Mouse (Mus musculus): ENCODE measurements at regions not wholly inside any gene's neighbourhood (a gene's known extent, or its start where the extent isn't known, plus 50 kb on each side); places are given as distances from the start of the nearest gene placed in this dataset.

DNA sequence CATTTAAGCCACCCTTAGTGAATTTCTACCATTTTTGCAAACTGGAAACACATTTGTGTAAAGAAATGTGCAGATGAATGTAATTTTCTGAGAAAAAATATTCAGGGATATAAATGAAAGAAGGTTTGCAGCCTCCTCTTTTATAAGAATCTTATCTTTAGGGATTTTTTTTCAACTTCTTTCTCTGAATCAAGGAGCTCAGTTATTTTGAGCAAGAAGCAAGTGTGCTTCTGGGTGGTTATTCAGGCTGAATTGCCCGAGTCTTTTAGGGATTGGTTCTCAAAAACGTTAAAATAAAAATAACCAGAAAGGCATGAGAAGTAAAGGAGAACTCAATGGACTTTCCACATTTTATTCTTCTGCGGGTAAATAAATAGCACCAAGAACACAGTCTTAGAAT, 666.0 kb upstream of the Map3k7 start:
- TF ChIP-seq CTCF (IDR thresholded peaks at IDR 0.05; ENCODE audit: low read depth): no peak
- no peak for TF ChIP-seq EP300 (IDR thresholded peaks at IDR 0.05; ENCODE audit: low read depth)

Measured in liver, postnatal 0 days (tissue).